Mouse (Mus musculus): ENCODE results near the gene Gm20388.

Gene Gm20388

GRCm38 (mm10) chr8:120433143-120433542, 522.5 kb downstream of the Gm20388 start:
- DNase-seq (ENCODE audit: low read depth, low spot score) = no peak

GRCm38 (mm10) chr8:120433734-120434133, 523.1 kb downstream of the Gm20388 start:
- DNase-seq (ENCODE audit: low read depth, low spot score) = no peak

DNA sequence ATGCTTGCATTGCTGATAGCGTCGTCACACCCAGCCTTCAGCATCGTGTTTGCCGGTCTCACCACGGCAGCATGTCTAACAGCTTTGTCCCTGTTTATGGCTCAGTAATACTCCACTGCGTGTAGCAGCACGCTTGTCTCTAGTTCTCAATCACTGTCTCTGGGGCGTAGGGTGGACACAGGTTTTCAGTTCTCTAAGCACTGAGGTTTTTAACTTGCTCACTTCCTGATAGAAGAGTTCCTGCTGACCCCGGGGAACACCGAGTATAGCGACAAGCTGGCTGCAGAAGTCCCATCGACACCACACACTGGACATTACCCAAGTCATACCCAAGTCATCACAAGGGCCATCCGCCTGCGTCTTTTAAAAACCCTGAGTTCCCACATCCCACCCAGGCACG, 525.1 kb downstream of the Gm20388 start:
- DNase-seq (ENCODE audit: low read depth, low spot score) = no peak

GRCm38 (mm10) chr8:120436491-120437030, 525.9 kb downstream of the Gm20388 start:
- peak; percentile 26 for DNase-seq (ENCODE audit: low read depth, low spot score)

- no peak for DNase-seq (ENCODE audit: low read depth, low spot score)
Measured at GRCm38 (mm10) chr8:120437207-120437606, 526.6 kb downstream of the Gm20388 start.

- no peak for DNase-seq (ENCODE audit: low read depth, low spot score)
Measured at GRCm38 (mm10) chr8:120437666-120438395, 527.2 kb downstream of the Gm20388 start.

- no peak for DNase-seq (ENCODE audit: low read depth, low spot score)
Measured at GRCm38 (mm10) chr8:120439309-120439708, 528.7 kb downstream of the Gm20388 start.

- no peak for DNase-seq (ENCODE audit: low read depth, low spot score)
Measured at GRCm38 (mm10) chr8:120440739-120441138, 530.1 kb downstream of the Gm20388 start.

GRCm38 (mm10) chr8:120441637-120442036, 531.0 kb downstream of the Gm20388 start:
- no peak for DNase-seq (ENCODE audit: low read depth, low spot score)

DNA sequence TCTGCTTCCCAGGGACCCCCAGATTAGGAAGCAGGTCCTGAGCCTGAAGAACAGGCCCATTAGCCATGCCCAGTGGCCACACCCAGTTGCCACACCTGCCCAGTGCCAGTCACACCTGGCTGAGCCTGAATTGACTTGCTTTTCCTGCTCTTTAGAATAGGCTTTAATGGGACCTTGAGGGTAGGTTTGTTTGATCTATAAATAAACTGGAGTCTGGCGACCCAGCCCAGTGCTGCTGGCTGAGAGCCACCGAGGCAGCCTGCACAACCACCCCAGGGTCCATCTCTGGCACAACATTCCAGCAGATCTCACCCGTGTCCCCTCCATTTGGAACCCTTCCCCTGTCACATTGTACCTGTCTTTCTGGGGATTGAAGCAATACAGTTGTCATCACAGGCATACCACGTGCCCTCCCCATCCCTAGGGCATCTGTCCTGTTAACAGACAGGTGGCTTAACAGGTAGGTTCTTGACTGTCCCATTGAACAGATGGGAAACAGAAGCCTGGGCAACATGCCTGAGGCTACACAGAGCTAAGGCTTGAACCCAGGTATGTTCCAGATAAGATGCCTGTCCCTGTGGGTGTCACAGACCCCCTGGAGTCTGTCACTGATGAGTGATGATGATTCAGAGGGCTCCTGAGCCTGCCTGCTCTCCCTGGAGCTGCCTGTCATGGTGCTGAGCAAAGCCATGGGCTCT, 531.8 kb downstream of the Gm20388 start:
- no peak for DNase-seq (ENCODE audit: low read depth, low spot score)

DNA sequence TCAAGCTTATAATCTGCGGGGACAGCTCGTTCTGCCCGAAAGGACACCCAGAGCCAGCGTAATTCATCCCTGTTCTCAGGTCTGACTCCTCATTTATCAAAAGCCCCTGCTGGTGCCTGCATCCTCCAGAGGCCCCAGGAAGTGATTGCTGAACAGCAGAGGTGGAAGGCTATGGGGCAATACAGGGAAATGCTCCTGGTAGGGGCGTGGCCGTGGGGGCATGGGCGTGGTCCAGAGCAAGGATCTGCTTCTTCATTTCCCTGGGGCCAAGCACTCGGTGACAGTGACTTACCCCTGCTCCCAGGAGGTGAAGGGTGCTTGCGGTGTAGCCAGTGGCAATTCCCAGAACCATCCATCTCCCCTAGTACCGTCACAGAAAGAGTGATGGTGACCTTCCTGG, 534.6 kb downstream of the Gm20388 start:
- no peak for DNase-seq (ENCODE audit: low read depth, low spot score)

DNA sequence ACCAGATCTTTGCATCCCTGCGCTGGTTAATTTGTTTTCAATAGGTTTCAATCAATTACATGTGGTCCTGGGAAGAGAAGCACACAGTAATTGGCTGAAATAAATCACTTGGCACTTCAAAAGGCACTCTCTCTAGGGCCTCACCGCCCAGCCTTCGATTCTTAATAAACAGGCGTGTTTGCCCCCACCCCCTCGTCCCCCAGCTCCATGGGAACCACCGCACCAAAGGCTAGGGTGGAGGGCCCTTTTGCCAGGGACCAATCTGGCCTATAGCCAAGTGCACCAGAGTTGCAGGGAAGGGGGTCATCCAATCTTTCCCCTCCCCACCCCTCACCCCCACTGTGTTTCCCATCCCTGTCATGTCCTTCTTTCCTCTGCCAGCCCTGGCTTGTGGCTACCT, 537.5 kb downstream of the Gm20388 start:
- DNase-seq (ENCODE audit: low read depth, low spot score) = no peak

DNA sequence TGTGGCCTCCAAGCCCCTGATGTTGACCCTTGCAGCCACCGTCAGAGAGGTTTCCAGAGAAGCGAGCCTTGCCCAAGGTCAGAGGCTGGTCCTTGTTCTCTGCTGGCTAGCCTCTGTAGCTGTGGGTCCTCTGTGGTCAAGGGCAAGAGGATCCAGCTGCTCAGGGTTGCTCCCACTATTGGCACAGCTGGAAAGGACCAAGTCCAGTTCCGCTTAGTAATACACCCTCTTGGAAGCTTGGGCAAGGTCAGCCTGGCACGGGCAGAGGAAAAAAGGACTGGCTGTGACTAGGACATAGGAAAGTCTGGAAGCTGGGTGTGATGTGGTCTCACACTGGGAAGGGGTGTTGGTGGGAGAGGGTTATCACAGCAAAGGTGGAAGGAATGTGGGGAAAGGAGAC, 538.5 kb downstream of the Gm20388 start:
- no peak for DNase-seq (ENCODE audit: low read depth, low spot score)

- DNase-seq (ENCODE audit: low read depth, low spot score) = no peak
Measured at GRCm38 (mm10) chr8:120449608-120450031, 539.0 kb downstream of the Gm20388 start.

DNA sequence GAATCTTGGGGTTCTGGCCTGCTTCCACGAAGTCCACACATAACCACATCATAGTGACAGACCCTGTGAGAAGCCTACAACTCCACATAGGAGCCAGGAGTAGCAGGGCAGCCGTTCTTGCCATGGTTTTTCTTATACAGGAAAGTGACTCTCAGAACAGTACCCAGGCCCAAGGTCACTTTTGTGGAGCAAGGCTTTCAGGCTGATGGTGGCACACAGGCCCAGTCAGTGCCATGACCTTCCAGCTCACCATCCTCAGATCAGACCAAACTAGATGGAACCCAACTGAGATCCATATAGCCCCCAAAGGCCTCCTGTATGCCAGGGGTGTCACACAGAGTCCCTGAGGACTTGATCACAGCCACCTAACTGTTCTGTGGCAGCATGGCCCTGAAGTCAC, 541.5 kb downstream of the Gm20388 start:
- DNase-seq (ENCODE audit: low read depth, low spot score) = no peak

DNA sequence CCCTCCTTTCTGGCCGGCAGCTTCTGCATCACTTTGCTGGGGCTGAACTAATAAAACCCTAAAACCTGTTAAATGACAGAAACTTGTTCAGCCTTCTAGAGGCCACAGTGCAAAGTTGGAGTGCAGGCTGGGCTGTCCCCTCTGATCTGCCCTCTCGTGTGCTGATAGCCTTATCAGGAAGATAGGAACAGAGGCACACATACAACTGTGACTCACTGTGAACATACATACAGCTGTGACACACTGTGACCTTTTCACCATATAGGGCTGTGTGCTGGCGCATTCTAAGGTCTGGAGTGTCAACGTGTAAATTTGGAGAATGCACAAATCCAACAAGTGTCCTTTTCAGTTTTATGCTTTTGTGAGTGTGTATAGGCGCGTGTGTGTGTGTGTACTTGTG, 543.8 kb downstream of the Gm20388 start:
- DNase-seq (ENCODE audit: low read depth, low spot score) = no peak

DNA sequence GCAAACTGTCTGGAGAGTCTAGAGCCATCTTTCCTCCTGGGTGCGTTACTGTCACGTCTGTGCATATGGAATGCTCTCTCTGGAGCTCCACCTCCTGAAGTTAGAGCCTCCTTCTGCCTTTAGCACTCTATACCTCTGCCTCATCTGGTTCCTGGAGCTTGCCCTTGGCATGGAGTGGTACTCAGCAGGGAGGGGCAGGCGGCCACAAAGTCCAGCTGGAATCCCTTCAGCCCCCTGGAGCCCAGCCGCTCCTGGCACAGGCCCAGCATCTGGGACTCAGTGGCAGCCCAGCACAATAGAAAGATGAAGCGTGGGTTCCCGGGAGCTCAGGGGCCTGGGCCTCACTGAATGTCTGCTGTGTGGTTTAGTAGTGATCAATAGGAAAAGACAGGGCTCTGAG, 549.7 kb downstream of the Gm20388 start:
- no peak for DNase-seq (ENCODE audit: low read depth, low spot score)

DNA sequence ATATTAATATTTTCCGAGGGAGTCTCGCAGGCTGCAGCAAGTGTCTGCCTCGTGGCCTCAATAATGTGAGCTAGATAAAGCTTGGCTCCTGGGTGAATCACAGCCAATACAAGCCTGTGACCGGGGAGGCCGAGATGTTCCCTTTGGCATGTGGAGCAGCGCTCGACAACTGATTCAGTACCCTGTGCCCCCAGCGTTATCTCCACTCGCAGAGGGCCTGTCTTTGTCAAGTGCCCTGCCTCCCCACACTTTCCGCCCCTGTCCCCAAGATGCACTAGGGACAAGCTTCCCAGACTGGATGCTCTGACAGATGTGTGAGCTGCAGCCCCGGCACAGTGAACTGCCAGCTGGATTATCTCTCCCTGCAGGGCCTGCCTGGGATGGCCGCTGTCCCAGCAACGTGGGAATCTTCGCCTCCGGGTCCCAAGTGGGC, 551.5 kb downstream of the Gm20388 start:
- DNase-seq (ENCODE audit: low read depth, low spot score) = no peak

DNA sequence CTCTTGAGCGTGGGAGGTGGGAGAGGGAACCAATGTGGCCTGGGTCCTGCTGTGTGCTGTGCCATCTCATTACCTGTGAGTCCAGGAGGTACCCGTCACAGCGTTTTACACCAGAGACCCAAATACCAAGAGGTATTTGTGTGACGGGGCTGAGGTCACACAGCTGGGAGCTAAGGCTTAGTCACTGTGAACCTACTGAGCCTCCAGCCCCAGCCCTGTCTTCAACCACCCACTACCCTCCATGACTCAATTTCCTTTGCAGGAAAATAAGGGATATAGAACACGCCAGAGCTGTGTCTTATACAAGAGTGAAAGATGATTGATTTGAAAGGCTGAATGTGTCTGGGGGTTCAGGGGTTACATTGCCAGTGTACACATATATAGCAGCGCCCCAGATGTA, 552.0 kb downstream of the Gm20388 start:
- DNase-seq (ENCODE audit: low read depth, low spot score) = no peak

- peak; percentile 76 for DNase-seq (ENCODE audit: low read depth, low spot score)
Measured at GRCm38 (mm10) chr8:120463918-120464584, 553.4 kb downstream of the Gm20388 start.

GRCm38 (mm10) chr8:120464585-120464937, 553.9 kb downstream of the Gm20388 start:
- DNase-seq (ENCODE audit: low read depth, low spot score) = no peak

- no peak for DNase-seq (ENCODE audit: low read depth, low spot score)
Measured at GRCm38 (mm10) chr8:120465710-120466109, 555.1 kb downstream of the Gm20388 start.

Data from CD4-positive helper T cell, adult 2 months (primary cell).